Mouse (Mus musculus) forebrain, embryonic 14.5 days (tissue): ENCODE measurements around the gene Nkx1-1. TPM values are rescaled to one million over a fixed set of nuclear protein-coding genes. Genes with fewer than 3 reads are reported as not detected.
A peak's percentile ranks its signal among the peaks of the same experiment; 100 is the strongest.

Experiments
- ATAC-seq: fragments of 200-750 bp; cut with Nextera tagmentation; 2 replicates; pipeline ENCODE4 v1.8.0; 2017; ENCODE audit warnings: mild to moderate bottlenecking, moderate library complexity
- DNase-seq: peaks from one replicate; pipeline ENCODE4 v3.0.0-alpha.2; 2015; ENCODE audit warnings: low spot score
- H3K27ac ChIP-seq: fragments of 300-500 bp; sonication (generic); 2 replicates; pipeline ENCODE4 v1.5.1; 2014; ENCODE audit warnings: low read depth, mild to moderate bottlenecking, control low read depth, low read length, moderate library complexity
- H3K27me3 ChIP-seq: fragments of 300-500 bp; sonication (generic); replicated peaks from 2 replicates; pipeline ENCODE4 v1.6.1; 2014; ENCODE audit warnings: low read length, control low read depth, mixed read lengths; ENCODE audit not compliant: control insufficient read depth, insufficient read depth
- H3K36me3 ChIP-seq: fragments of 300-500 bp; sonication (generic); 2 replicates; pipeline ENCODE4 v1.6.1; 2014; ENCODE audit warnings: low read length, control low read depth; ENCODE audit not compliant: control insufficient read depth, insufficient read depth
- H3K4me1 ChIP-seq: fragments of 300-500 bp; sonication (generic); 2 replicates; pipeline ENCODE4 v1.6.1; 2014; ENCODE audit warnings: antibody characterized with exemption, low read length, control low read depth; ENCODE audit not compliant: control insufficient read depth, insufficient read depth
- H3K4me2 ChIP-seq: fragments of 300-500 bp; sonication (generic); 2 replicates; pipeline ENCODE4 v1.6.1; 2014; ENCODE audit warnings: mild to moderate bottlenecking, control low read depth, low read length
- H3K4me3 ChIP-seq: fragments of 300-500 bp; sonication (generic); 2 replicates; pipeline ENCODE4 v1.5.1; 2014; ENCODE audit warnings: low read depth, low read length, control low read depth
- H3K9ac ChIP-seq: fragments of 300-500 bp; sonication (generic); 2 replicates; pipeline ENCODE4 v1.6.1; 2014; ENCODE audit warnings: mild to moderate bottlenecking, low read length, control low read depth, moderate library complexity
- H3K9me3 ChIP-seq: fragments of 300-500 bp; sonication (generic); replicated peaks from 2 replicates; pipeline ENCODE4 v1.6.1; 2016; ENCODE audit warnings: low read length, control low read depth, mixed read lengths; ENCODE audit not compliant: control insufficient read depth
- WGBS: fragments of 180-500 bp; shearing (Covaris S2); extraction: QIAGEN DNeasy Blood & Tissue Kit; methylation state at CpG from one replicate; pipeline ENCODE4 v1.1.7; 2014; 5-methylcytosine and 5-hydroxymethylcytosine counted together
- polyA plus RNA-seq: library from polyadenylated mRNA; unstranded; fragments of >200 nt; fragmentation: Nextera tagmentation; extraction: Ambion mirVana; gene quantifications from 2 replicates; pipeline ENCODE4 v1.2.1, GENCODE M21; 2014

The Nkx1-1 gene
- polyA plus RNA-seq, 1 experiment from 2014 or later, result not detected

DNA sequence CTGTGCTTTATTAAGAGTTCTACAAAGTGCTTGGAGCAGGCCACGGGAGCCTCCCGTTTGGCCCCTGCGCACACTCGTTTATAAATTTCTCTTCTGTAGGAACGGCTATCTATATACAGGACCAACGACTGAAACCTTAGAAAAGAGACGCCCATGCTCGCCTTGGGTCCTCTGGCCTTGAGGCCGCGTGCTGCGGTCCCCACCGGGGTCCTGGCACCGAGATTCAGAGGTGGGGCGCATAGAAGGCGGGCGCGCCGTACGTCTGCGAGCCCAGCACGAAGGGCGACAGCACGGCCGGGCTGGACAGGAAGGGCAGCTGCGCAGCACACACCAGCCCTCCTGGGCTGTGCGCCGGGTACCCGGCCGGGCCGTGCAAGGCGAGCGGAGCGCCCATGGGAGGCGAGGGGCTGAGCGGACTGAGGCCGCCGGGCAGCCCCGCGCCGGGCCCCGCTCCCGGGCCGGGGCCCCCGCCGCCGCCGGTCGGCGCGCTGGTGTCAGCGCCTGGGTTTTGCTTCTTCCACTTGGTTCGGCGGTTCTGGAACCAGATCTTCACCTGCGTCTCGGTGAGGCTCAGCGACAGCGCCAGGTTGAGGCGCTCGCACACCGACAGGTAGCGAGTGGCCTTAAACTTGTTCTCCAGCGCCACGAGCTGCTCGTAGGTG is 3.1 kb downstream of the Nkx1-1 start:
- no peaks in the 10 kb centered on the region for H3K36me3 ChIP-seq
- no peak overlapping the region for H3K4me2 ChIP-seq
- ATAC-seq (no peak), DNase-seq (no peak)
- no peak overlapping the region for H3K27ac ChIP-seq
- H3K4me3 ChIP-seq, result peak overlapping the region; percentile 13; the same call in 1 of the 2 replicates
- peaks cover 88% of the 10 kb centered on the region for H3K27me3 ChIP-seq
- H3K9ac ChIP-seq, result no peak overlapping the region
- H3K4me1 ChIP-seq, result no peaks in the 10 kb centered on the region
- no peaks in the 10 kb centered on the region for H3K9me3 ChIP-seq
- WGBS, result 1% methylated on average over 58 of the region's 64 CpGs

DNA sequence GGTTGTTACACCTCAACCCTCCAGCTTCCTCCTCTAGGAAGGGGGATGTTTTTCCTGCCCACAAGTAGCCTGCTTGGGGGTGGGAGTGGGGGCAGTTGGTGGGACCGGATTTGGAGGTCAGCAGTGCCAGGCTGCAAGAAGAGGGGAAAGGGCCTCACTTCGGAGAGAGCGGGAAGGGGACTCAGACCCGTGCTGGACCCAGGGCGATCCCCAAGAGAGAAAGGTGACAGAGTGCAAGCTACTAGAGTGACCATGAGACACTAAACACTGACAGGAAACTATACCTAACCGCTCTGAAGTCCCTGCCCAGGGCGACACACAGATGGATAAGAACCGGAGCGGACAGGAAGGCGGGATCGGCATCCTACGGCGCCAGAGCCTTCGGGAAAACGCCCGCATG is 3.7 kb downstream of the Nkx1-1 start:
- ATAC-seq, result no peak
- Histone ChIP-seq H3K27ac (no peak overlapping the region), H3K9ac (no peak overlapping the region), H3K4me3 (no peak overlapping the region), H3K27me3 (peaks cover 83% of the 10 kb centered on the region), H3K4me1 (no peaks in the 10 kb centered on the region), H3K4me2 (no peak overlapping the region), H3K9me3 (no peaks in the 10 kb centered on the region), H3K36me3 (no peaks in the 10 kb centered on the region)
- no peak for DNase-seq
- 4% methylated on average over 16 of the region's 16 CpGs for WGBS

DNA sequence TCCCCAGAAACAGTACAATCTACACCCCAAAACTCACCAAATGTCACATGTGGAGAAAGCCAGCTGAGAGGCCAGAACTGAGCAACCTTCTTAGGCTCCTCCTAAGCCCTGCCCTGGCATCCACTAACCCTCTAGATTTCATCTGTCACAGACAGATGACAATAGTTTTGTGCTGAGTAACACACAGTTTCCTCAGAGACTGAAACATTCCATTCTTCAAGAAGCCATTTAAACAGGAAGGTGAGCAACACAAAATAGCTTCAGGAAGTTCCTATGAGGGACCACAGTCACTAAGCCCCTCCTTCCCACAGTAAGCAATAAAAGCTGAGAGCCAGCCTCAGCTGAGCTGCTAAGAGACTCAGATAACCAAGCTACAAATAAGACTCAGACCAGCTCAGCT is 6.3 kb downstream of the Nkx1-1 start:
- H3K9ac ChIP-seq, result no peak overlapping the region
- no peaks in the 10 kb centered on the region for H3K36me3 ChIP-seq
- H3K4me1 ChIP-seq, result no peaks in the 10 kb centered on the region

DNA sequence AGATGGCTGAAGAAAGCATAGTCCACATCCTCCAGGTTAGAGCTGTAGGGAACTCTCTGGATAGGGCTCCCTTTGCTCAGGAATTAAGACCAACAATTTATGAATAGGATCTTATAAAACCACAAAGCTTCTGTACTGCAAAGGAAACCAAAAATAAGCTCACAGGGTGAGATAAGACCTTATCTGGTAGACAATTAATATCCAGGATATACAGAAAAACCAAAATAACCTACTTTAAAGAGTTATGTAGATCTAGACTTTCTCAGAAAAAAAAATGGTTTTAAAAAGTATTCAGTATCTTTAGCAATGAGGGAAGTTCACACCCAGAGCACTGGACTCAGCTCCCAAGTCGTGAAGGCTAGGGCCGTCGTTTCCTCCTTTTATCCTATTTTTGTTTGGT is 13.5 kb downstream of the Nkx1-1 start:
- ATAC-seq (no peak), DNase-seq (no peak)
- no peaks in the 10 kb centered on the region for H3K9me3 ChIP-seq
- H3K27ac ChIP-seq, result no peak overlapping the region
- WGBS, result 82% methylated on average over 3 of the region's 3 CpGs
- H3K36me3 ChIP-seq, result peaks cover 2% of the 10 kb centered on the region; the same call in 1 of the 2 replicates
- no peak overlapping the region for H3K9ac ChIP-seq
- 0 out of 2 replicates have a peak, but pooled peaks cover 3% of the 10 kb centered on the region for H3K27me3 ChIP-seq
- no peak overlapping the region for H3K4me2 ChIP-seq
- no peak overlapping the region for H3K4me3 ChIP-seq
- no peaks in the 10 kb centered on the region for H3K4me1 ChIP-seq

More for the DNA sequence above, 6.3 kb downstream of the Nkx1-1 start:
- H3K27me3 ChIP-seq, result peaks cover 60% of the 10 kb centered on the region
- H3K4me3 ChIP-seq, result no peak overlapping the region
- H3K9me3 ChIP-seq, result no peaks in the 10 kb centered on the region
- ATAC-seq (no peak), DNase-seq (no peak)
- no peak overlapping the region for H3K4me2 ChIP-seq
- no peak overlapping the region for H3K27ac ChIP-seq

DNA sequence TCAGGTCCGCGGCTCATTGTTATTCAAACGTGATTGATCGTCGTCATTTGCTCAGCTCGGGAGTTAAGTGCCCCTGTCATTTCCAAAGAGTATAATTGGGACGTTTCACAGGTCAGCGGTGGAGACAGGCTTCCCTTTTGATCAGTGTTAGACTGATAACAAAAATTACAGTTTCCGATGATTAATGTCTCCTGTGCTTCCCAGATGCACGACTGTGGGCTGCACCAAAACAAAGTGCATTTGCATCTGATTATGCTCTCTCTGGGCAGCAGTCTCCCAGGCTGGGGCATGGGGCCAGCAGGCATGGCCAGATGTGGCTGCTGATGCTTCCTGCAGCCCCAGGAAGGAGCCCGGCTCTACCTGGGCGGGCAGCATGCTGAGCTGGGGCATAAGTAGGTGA is 33.0 kb downstream of the Nkx1-1 start:
- DNase-seq, result peak; percentile 28
- ATAC-seq, result no peak
- H3K27ac ChIP-seq, result no peak overlapping the region

DNA sequence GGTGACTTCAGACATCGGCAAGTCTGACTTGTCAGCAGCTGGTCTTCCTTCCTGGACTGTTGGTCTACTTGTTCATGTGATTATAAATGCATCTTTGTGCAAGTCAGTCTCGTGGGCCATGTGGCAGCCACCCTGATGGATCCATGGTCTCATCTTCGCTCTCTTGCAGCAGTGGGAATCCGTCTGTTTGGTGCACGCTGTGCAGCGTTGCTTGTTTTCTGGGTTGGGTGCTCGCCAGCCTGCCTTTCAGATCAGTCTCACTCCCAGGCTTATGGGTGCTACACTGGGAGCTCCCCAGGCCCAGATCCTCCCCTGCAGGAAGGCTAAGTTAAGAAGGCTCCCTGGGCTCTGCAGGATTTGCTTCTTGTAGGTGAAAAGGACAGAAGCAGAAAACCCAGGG is 36.9 kb downstream of the Nkx1-1 start:
- Histone ChIP-seq H3K9ac (no peak overlapping the region), H3K4me1 (no peaks in the 10 kb centered on the region), H3K27me3 (no peaks in the 10 kb centered on the region), H3K36me3 (peaks cover 6% of the 10 kb centered on the region), H3K27ac (no peak overlapping the region), H3K9me3 (no peaks in the 10 kb centered on the region), H3K4me3 (no peak overlapping the region), H3K4me2 (no peak overlapping the region)
- ATAC-seq (no peak), DNase-seq (no peak)
- 63% methylated on average over 7 of the region's 7 CpGs for WGBS

More for the DNA sequence above, 33.0 kb downstream of the Nkx1-1 start:
- Histone ChIP-seq H3K4me2 (no peak overlapping the region), H3K27me3 (no peaks in the 10 kb centered on the region), H3K9me3 (no peaks in the 10 kb centered on the region), H3K4me3 (no peak overlapping the region), H3K4me1 (no peaks in the 10 kb centered on the region), H3K9ac (no peak overlapping the region), H3K36me3 (no peaks in the 10 kb centered on the region)
- WGBS, result 38% methylated on average over 12 of the region's 12 CpGs

DNA sequence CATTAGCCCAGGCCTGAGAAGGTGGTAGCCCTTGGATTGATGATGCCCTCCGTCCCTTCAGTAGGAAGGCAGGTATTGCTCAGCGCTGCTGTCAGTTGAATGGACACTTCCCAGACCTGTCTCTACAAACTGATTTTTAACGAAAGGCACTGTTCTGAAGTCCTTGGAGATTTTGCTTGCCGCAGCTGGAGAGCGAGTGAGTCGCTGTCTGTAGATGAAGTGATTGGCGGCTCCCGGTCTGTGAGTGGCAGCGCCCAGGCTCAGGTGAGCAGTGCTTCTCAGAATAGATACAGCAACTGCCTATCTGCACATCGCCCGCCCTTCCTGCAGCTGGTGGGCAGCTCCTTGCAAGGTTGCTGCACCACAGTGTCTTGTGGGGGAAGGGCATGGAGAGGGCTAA is 38.1 kb downstream of the Nkx1-1 start:
- Histone ChIP-seq H3K27me3 (no peaks in the 10 kb centered on the region), H3K9ac (no peak overlapping the region), H3K4me1 (no peaks in the 10 kb centered on the region), H3K4me2 (no peak overlapping the region), H3K36me3 (peaks cover 12% of the 10 kb centered on the region), H3K4me3 (no peak overlapping the region), H3K9me3 (no peaks in the 10 kb centered on the region), H3K27ac (no peak overlapping the region)
- DNase-seq, result no peak
- no peak for ATAC-seq
- 75% methylated on average over 11 of the region's 11 CpGs for WGBS

DNA sequence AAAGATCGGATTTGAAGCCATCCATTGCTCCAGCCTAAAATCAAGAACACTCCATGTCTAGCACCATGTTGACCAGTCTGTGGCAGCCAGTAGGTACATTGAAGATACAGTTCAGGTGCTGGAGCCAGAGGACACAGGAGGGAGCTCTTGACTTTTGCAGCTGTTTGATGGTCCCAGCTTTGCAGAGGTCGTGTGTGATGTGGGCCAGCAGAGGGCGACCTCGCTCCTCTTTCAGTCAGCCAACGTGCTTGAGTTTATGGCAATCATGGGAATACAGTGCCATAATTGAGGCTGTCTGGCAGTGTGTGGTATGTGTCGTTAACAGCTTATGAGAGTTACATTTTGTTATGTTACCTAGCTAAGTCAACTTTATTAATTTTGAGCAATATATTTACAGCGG is 40.0 kb downstream of the Nkx1-1 start:
- no peak overlapping the region for H3K4me2 ChIP-seq
- DNase-seq (peak; percentile 89), ATAC-seq (peak; percentile 72; the same call in 1 of the 2 replicates)
- peaks cover 20% of the 10 kb centered on the region for H3K36me3 ChIP-seq
- 19% methylated on average over 7 of the region's 7 CpGs for WGBS
- H3K9me3 ChIP-seq, result no peaks in the 10 kb centered on the region
- no peak overlapping the region for H3K27ac ChIP-seq
- no peaks in the 10 kb centered on the region for H3K27me3 ChIP-seq
- H3K9ac ChIP-seq, result no peak overlapping the region
- no peak overlapping the region for H3K4me3 ChIP-seq
- no peaks in the 10 kb centered on the region for H3K4me1 ChIP-seq

DNA sequence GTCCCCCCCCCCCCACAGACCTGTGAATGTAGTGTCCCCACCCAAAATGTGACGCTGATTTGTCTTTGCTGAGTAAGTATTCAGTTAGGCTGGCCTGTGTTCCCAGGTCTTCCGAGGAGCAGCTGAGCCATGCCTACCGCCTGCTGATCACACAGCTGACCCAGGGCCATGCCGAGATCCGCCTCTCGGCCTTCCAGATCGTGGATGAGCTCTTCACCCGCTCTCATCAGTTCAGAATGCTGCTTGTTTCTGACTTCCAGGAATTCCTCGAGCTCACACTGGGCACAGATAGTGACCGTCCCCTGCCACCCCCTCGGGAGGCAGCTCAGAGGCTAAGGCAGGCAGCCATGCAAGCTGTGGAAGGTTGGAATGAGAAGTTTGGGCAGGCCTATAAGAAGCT is 46.2 kb downstream of the Nkx1-1 start:
- DNase-seq (no peak), ATAC-seq (no peak)
- Histone ChIP-seq H3K9ac (no peak overlapping the region), H3K27me3 (no peaks in the 10 kb centered on the region), H3K4me2 (no peak overlapping the region), H3K4me1 (no peaks in the 10 kb centered on the region), H3K4me3 (no peak overlapping the region), H3K36me3 (peaks cover 31% of the 10 kb centered on the region), H3K27ac (no peak overlapping the region), H3K9me3 (no peaks in the 10 kb centered on the region)
- 85% methylated on average over 11 of the region's 11 CpGs for WGBS
